Mouse (Mus musculus): ENCODE results near the gene Chd9. TPM values are rescaled to one million over a fixed set of nuclear protein-coding genes. Genes with fewer than 3 reads are reported as not detected.

Chd9 gene
- polyA plus RNA-seq, 1 experiment from 2014 or later, result 53.5 TPM

- no peak overlapping the region for H3K4me2 ChIP-seq
- no peaks in the 10 kb centered on the region for H3K9me3 ChIP-seq (replicated peaks)
- 0 out of 2 replicates have a peak, but pooled peaks cover 3% of the 10 kb centered on the region for H3K4me1 ChIP-seq (replicated peaks)
- no peaks in the 10 kb centered on the region for H3K27me3 ChIP-seq (replicated peaks)
- no peak overlapping the region for H3K27ac ChIP-seq (ENCODE audit: poor library complexity, severe bottlenecking)
- H3K9ac ChIP-seq, result no peak overlapping the region
- ATAC-seq (ENCODE audit: insufficient number of reproducible peaks, low FRiP score), result no peak
- 71% methylated on average over 11 of the region's 11 CpGs for WGBS
- no peaks in the 10 kb centered on the region for H3K36me3 ChIP-seq
- no peak overlapping the region for H3K4me3 ChIP-seq
Observed at GRCm38 (mm10) chr8:90839725-90840714, 11.9 kb downstream of the Chd9 start.

GRCm38 (mm10) chr8:90841321-90841720, 13.2 kb downstream of the Chd9 start:
- no peaks in the 10 kb centered on the region for H3K36me3 ChIP-seq
- ATAC-seq (ENCODE audit: insufficient number of reproducible peaks, low FRiP score), result no peak

GRCm38 (mm10) chr8:90843127-90843526, 15.0 kb downstream of the Chd9 start:
- ATAC-seq (ENCODE audit: insufficient number of reproducible peaks, low FRiP score), result no peak
- no peaks in the 10 kb centered on the region for H3K27me3 ChIP-seq (replicated peaks)
- H3K9ac ChIP-seq, result no peak overlapping the region
- no peak overlapping the region for H3K4me3 ChIP-seq
- 0 out of 2 replicates have a peak, but pooled peaks cover 3% of the 10 kb centered on the region for H3K4me1 ChIP-seq (replicated peaks)
- H3K36me3 ChIP-seq, result no peaks in the 10 kb centered on the region
- 79% methylated on average over 6 of the region's 6 CpGs for WGBS
- H3K27ac ChIP-seq (ENCODE audit: poor library complexity, severe bottlenecking), result no peak overlapping the region
- H3K4me2 ChIP-seq, result no peak overlapping the region
- no peaks in the 10 kb centered on the region for H3K9me3 ChIP-seq (replicated peaks)

More at GRCm38 (mm10) chr8:90841321-90841720, 13.2 kb downstream of the Chd9 start:
- WGBS, result 65% methylated on average over 13 of the region's 13 CpGs
- Histone ChIP-seq H3K4me2 (no peak overlapping the region), H3K4me3 (no peak overlapping the region), H3K9me3 (replicated peaks) (no peaks in the 10 kb centered on the region), H3K4me1 (replicated peaks) (0 out of 2 replicates have a peak, but pooled peaks cover 3% of the 10 kb centered on the region), H3K9ac (no peak overlapping the region), H3K27me3 (replicated peaks) (no peaks in the 10 kb centered on the region), H3K27ac (ENCODE audit: poor library complexity, severe bottlenecking) (no peak overlapping the region)

GRCm38 (mm10) chr8:90844179-90844967, 16.2 kb downstream of the Chd9 start:
- ATAC-seq (ENCODE audit: insufficient number of reproducible peaks, low FRiP score), result no peak

GRCm38 (mm10) chr8:90847980-90848379, 19.8 kb downstream of the Chd9 start:
- H3K36me3 ChIP-seq, result 0 out of 2 replicates have a peak, but pooled peaks cover 3% of the 10 kb centered on the region
- WGBS, result 87% methylated on average over 7 of the region's 7 CpGs
- no peaks in the 10 kb centered on the region for H3K27me3 ChIP-seq (replicated peaks)
- H3K4me3 ChIP-seq, result no peak overlapping the region
- no peak overlapping the region for H3K9ac ChIP-seq
- no peaks in the 10 kb centered on the region for H3K9me3 ChIP-seq (replicated peaks)
- H3K4me1 ChIP-seq (replicated peaks), result 0 out of 2 replicates have a peak, but pooled peaks cover 3% of the 10 kb centered on the region
- ATAC-seq (ENCODE audit: insufficient number of reproducible peaks, low FRiP score), result no peak
- no peak overlapping the region for H3K4me2 ChIP-seq
- H3K27ac ChIP-seq (ENCODE audit: poor library complexity, severe bottlenecking), result no peak overlapping the region

More at GRCm38 (mm10) chr8:90844179-90844967, 16.2 kb downstream of the Chd9 start:
- no peak overlapping the region for H3K4me3 ChIP-seq
- H3K36me3 ChIP-seq, result no peaks in the 10 kb centered on the region
- no peak overlapping the region for H3K9ac ChIP-seq
- 70% methylated on average over 9 of the region's 9 CpGs for WGBS
- H3K27me3 ChIP-seq (replicated peaks), result no peaks in the 10 kb centered on the region
- H3K4me2 ChIP-seq, result no peak overlapping the region
- no peaks in the 10 kb centered on the region for H3K9me3 ChIP-seq (replicated peaks)
- H3K27ac ChIP-seq (ENCODE audit: poor library complexity, severe bottlenecking), result no peak overlapping the region
- H3K4me1 ChIP-seq (replicated peaks), result 0 out of 2 replicates have a peak, but pooled peaks cover 3% of the 10 kb centered on the region

GRCm38 (mm10) chr8:90849462-90850050, 21.4 kb downstream of the Chd9 start:
- Histone ChIP-seq H3K36me3 (0 out of 2 replicates have a peak, but pooled peaks cover 3% of the 10 kb centered on the region), H3K4me2 (no peak overlapping the region), H3K9me3 (replicated peaks) (no peaks in the 10 kb centered on the region), H3K27ac (ENCODE audit: poor library complexity, severe bottlenecking) (no peak overlapping the region), H3K4me1 (replicated peaks) (peaks cover 11% of the 10 kb centered on the region), H3K9ac (no peak overlapping the region), H3K27me3 (replicated peaks) (no peaks in the 10 kb centered on the region), H3K4me3 (no peak overlapping the region)
- WGBS, result 60% methylated on average over 11 of the region's 11 CpGs
- ATAC-seq (ENCODE audit: insufficient number of reproducible peaks, low FRiP score), result no peak

- Histone ChIP-seq H3K4me3 (no peak overlapping the region), H3K27ac (ENCODE audit: poor library complexity, severe bottlenecking) (no peak overlapping the region), H3K9me3 (replicated peaks) (no peaks in the 10 kb centered on the region), H3K9ac (no peak overlapping the region), H3K27me3 (replicated peaks) (no peaks in the 10 kb centered on the region), H3K4me2 (no peak overlapping the region), H3K4me1 (replicated peaks) (peaks cover 18% of the 10 kb centered on the region), H3K36me3 (0 out of 2 replicates have a peak, but pooled peaks cover 3% of the 10 kb centered on the region)
- ATAC-seq (ENCODE audit: insufficient number of reproducible peaks, low FRiP score), result no peak
- 53% methylated on average over 8 of the region's 8 CpGs for WGBS
Observed at GRCm38 (mm10) chr8:90851544-90851943, 23.4 kb downstream of the Chd9 start.

GRCm38 (mm10) chr8:90853971-90854670, 26.0 kb downstream of the Chd9 start:
- H3K9ac ChIP-seq, result no peak overlapping the region
- H3K27me3 ChIP-seq (replicated peaks), result no peaks in the 10 kb centered on the region
- no peak overlapping the region for H3K4me3 ChIP-seq
- 70% methylated on average over 9 of the region's 9 CpGs for WGBS
- peak overlapping the region; percentile 58 for H3K4me2 ChIP-seq
- peaks cover 18% of the 10 kb centered on the region for H3K4me1 ChIP-seq (replicated peaks)
- H3K9me3 ChIP-seq (replicated peaks), result no peaks in the 10 kb centered on the region
- no peak for ATAC-seq (ENCODE audit: insufficient number of reproducible peaks, low FRiP score)
- H3K27ac ChIP-seq (ENCODE audit: poor library complexity, severe bottlenecking), result peak overlapping the region; percentile 66
- H3K36me3 ChIP-seq, result 0 out of 2 replicates have a peak, but pooled peaks cover 3% of the 10 kb centered on the region

- peak; percentile 74 for ATAC-seq (ENCODE audit: insufficient number of reproducible peaks, low FRiP score)
- no peak overlapping the region for H3K4me3 ChIP-seq
- no peak overlapping the region for H3K9ac ChIP-seq
- WGBS, result 11% methylated on average over 10 of the region's 10 CpGs
- no peaks in the 10 kb centered on the region for H3K9me3 ChIP-seq (replicated peaks)
- peaks cover 21% of the 10 kb centered on the region for H3K4me1 ChIP-seq (replicated peaks)
- peak overlapping the region; percentile 58 for H3K4me2 ChIP-seq
- H3K27ac ChIP-seq (ENCODE audit: poor library complexity, severe bottlenecking), result peak overlapping the region; percentile 66
- 0 out of 2 replicates have a peak, but pooled peaks cover 3% of the 10 kb centered on the region for H3K36me3 ChIP-seq
- H3K27me3 ChIP-seq (replicated peaks), result no peaks in the 10 kb centered on the region
Observed at GRCm38 (mm10) chr8:90854671-90855161, 26.6 kb downstream of the Chd9 start.

GRCm38 (mm10) chr8:90856171-90856570, 28.0 kb downstream of the Chd9 start:
- no peak overlapping the region for H3K4me2 ChIP-seq
- no peak overlapping the region for H3K27ac ChIP-seq (ENCODE audit: poor library complexity, severe bottlenecking)
- no peak overlapping the region for H3K9ac ChIP-seq
- no peak overlapping the region for H3K4me3 ChIP-seq
- ATAC-seq (ENCODE audit: insufficient number of reproducible peaks, low FRiP score), result no peak
- H3K9me3 ChIP-seq (replicated peaks), result no peaks in the 10 kb centered on the region
- H3K36me3 ChIP-seq, result 0 out of 2 replicates have a peak, but pooled peaks cover 3% of the 10 kb centered on the region
- H3K27me3 ChIP-seq (replicated peaks), result no peaks in the 10 kb centered on the region
- 83% methylated on average over 3 of the region's 3 CpGs for WGBS
- H3K4me1 ChIP-seq (replicated peaks), result peaks cover 21% of the 10 kb centered on the region
